Comparison of ENCODE assay signal across 8 mouse cellular contexts in the genomic region with DNA sequence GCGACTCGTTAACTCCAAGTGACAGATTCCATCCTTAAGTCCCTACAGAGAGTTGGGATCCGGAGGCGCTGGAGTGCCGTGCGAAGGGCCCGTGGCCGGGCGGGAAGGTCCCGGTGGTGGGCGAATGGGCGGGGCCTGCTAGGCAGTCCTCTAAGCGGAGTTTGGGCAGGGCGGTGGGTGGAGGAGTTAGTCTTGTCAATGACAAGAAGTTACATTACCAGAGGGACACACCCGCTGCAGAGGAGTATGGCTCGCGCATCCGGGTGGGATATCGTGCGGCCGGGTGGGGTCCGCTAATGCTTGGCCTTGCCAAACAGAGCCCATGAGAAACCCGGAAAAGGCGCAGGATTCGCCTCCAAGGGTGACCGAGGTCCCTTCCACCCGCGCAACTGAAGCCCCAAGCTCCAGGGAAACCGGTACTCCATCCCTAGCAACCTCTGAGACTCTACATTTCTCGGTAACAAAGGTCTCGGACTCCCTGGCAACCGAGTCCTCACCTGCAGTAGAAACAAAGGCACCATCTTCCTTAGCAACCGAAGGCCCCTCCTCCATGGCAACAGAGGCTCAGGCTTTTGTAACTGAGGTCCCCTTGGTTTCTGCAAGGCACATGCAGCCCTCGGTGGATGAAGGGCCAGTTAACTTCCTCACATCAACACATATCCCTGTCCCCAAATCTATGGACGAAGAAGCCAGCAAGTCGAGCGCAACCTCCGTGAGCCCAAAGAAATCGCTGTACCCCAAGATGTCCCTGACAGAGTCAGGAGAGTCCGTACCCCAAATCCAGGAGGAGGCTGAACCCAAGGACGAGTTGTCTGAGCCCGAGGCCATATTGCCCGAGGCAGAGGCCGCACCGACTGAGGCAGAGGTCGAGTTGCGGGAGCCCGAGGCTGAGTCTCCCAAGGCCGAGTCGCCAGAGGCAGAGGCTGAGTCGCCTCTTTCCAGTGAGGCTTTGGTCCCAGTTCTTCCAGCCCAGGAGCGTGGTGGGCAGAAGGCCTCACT. TPM values are rescaled to one million over a fixed set of nuclear protein-coding genes. Genes with fewer than 3 reads are reported as not detected.
DNase-seq lines count a peak whose midpoint lies in the region; ATAC-seq and TF ChIP-seq lines count a peak whose summit lies in the region.

No protein-coding gene starts in this region.

- peak overlapping the region; percentile 53 for H3K4me2 ChIP-seq in embryonic facial prominence, embryonic 12.5 days (replicated peaks)
- peak overlapping the region; percentile 57 for H3K4me2 ChIP-seq in hindbrain, embryonic 11.5 days (replicated peaks; ENCODE audit: low read depth, low read length)

- 0 out of 2 replicates have a peak, but pooled peaks have one; percentile 11 for ATAC-seq in embryonic facial prominence, embryonic 12.5 days (ENCODE audit: insufficient number of reproducible peaks, insufficient read depth, low FRiP score, low TSS enrichment)
- ATAC-seq in hindbrain, embryonic 11.5 days (ENCODE audit: low FRiP score), result peak; percentile 74

- no peaks in the 10 kb centered on the region for H3K9me3 ChIP-seq in embryonic facial prominence, embryonic 12.5 days
- no peaks in the 10 kb centered on the region for H3K9me3 ChIP-seq in hindbrain, embryonic 11.5 days (ENCODE audit: control insufficient read depth, low read length)

- H3K27ac ChIP-seq in kidney, adult 2 months (ENCODE audit: insufficient read depth, low read depth, low read length), result no peak overlapping the region
- no peak overlapping the region for H3K27ac ChIP-seq in embryonic facial prominence, embryonic 12.5 days
- H3K27ac ChIP-seq in hindbrain, embryonic 11.5 days (ENCODE audit: low read depth, low read length), result peak overlapping the region; percentile 65

- intact Hi-C loops in left cerebral cortex, postnatal 25 days (cut with DNase I), result no loop called here

- no peak for TF ChIP-seq POLR2A in kidney, adult 2 months (IDR thresholded peaks at IDR 0.05; ENCODE audit: low read depth, low read length)

- H3K9ac ChIP-seq in embryonic facial prominence, embryonic 12.5 days, result peak overlapping the region; percentile 17; the same call in 1 of the 2 replicates
- peak overlapping the region; percentile 57 for H3K9ac ChIP-seq in hindbrain, embryonic 11.5 days (ENCODE audit: low read depth, low read length)

- peak; percentile 67 for DNase-seq in kidney, postnatal 10 days
- DNase-seq in kidney, adult 2 months, result no peak
- peak; percentile 73 for DNase-seq in hindbrain, embryonic 11.5 days (ENCODE audit: low spot score)
- peak; percentile 54 to 72 for DNase-seq in lung, postnatal 4 days
- DNase-seq in urinary bladder, adult 18-20 months (ENCODE audit: low spot score in 2 of 2), result no peak
- DNase-seq in adrenal gland, postnatal 10 days, result no peak
- DNase-seq in left cerebral cortex, postnatal 25 days (ENCODE audit: low spot score in 2 of 2), result no peak

- H3K4me1 ChIP-seq in kidney, adult 2 months (ENCODE audit: control insufficient read depth, insufficient read depth, low read length), result peaks cover 3% of the 10 kb centered on the region; the same call in 1 of the 2 replicates
- peaks cover 22% of the 10 kb centered on the region for H3K4me1 ChIP-seq in embryonic facial prominence, embryonic 12.5 days
- H3K4me1 ChIP-seq in hindbrain, embryonic 11.5 days (replicated peaks; ENCODE audit: control insufficient read depth, insufficient read depth, low read length), result peaks cover 11% of the 10 kb centered on the region; the same call in 1 of the 2 replicates

- no peak for TF ChIP-seq CTCF in kidney, adult 2 months (conservative IDR thresholded peaks at IDR 0.05; ENCODE audit: insufficient read depth, insufficient read length, low read depth, low read length)

- 51% methylated on average over 52 of the region's 52 CpGs for WGBS in kidney, adult 2 months
- 10% methylated on average over 52 of the region's 52 CpGs for WGBS in embryonic facial prominence, embryonic 12.5 days
- 8% methylated on average over 52 of the region's 52 CpGs for WGBS in hindbrain, embryonic 11.5 days

- no peak overlapping the region for H3K4me3 ChIP-seq in kidney, adult 2 months (ENCODE audit: insufficient read depth, low read depth, low read length)
- peak overlapping the region; percentile 26 for H3K4me3 ChIP-seq in embryonic facial prominence, embryonic 12.5 days
- H3K4me3 ChIP-seq in hindbrain, embryonic 11.5 days (ENCODE audit: low read depth, low read length), result peak overlapping the region; percentile 26

- H3K27me3 ChIP-seq in kidney, adult 2 months (replicated peaks; ENCODE audit: control insufficient read depth, insufficient read depth, low read length), result no peaks in the 10 kb centered on the region
- peaks cover 46% of the 10 kb centered on the region for H3K27me3 ChIP-seq in embryonic facial prominence, embryonic 12.5 days
- peaks cover 10% of the 10 kb centered on the region for H3K27me3 ChIP-seq in hindbrain, embryonic 11.5 days (ENCODE audit: control insufficient read depth, insufficient read depth, low read length)

- no peaks in the 10 kb centered on the region for H3K36me3 ChIP-seq in kidney, adult 2 months (ENCODE audit: control insufficient read depth, insufficient read depth, low read length)
- peaks cover 9% of the 10 kb centered on the region; the same call in 1 of the 2 replicates for H3K36me3 ChIP-seq in embryonic facial prominence, embryonic 12.5 days
- H3K36me3 ChIP-seq in hindbrain, embryonic 11.5 days (ENCODE audit: control insufficient read depth, insufficient read depth, low read length), result peaks cover 2% of the 10 kb centered on the region; the same call in 1 of the 2 replicates

RNA-seq across cellular contexts. Expression of a gene that starts 9.3 kb away (rescaled TPM):
- polyA plus RNA-seq in kidney, adult 2 months (2012; rRNA removed), result 18.4 and 22.2 TPM in 2 replicates
- 0.49 and 0.59 TPM in 2 replicates for polyA plus RNA-seq in embryonic facial prominence, embryonic 12.5 days (2016; fragmentation: Nextera tagmentation; extraction: Ambion mirVana)
- polyA plus RNA-seq in hindbrain, embryonic 11.5 days (2014; fragmentation: Nextera tagmentation; extraction: Ambion mirVana), result 0.32 and 0.67 TPM in 2 replicates
- 10 to 100 TPM; 24.5 to 26.1 TPM for total RNA-seq in adrenal gland, postnatal 10 days (2021)
- 1 to 10 TPM; 1.1 to 1.5 TPM for total RNA-seq in left cerebral cortex, postnatal 25 days (2021)

RNA-seq across cellular contexts. Expression of a gene that starts 20.9 kb away (rescaled TPM):
- 375 and 393 TPM in 2 replicates for polyA plus RNA-seq in kidney, adult 2 months (2012; rRNA removed)
- 420 and 454 TPM in 2 replicates for polyA plus RNA-seq in embryonic facial prominence, embryonic 12.5 days (2016; fragmentation: Nextera tagmentation; extraction: Ambion mirVana)
- 356 and 425 TPM in 2 replicates for polyA plus RNA-seq in hindbrain, embryonic 11.5 days (2014; fragmentation: Nextera tagmentation; extraction: Ambion mirVana)
- total RNA-seq in adrenal gland, postnatal 10 days (2021), result 100 to 1,000 TPM; 330 to 395 TPM
- 100 to 1,000 TPM; 553 to 573 TPM for total RNA-seq in left cerebral cortex, postnatal 25 days (2021)

RNA-seq across cellular contexts. Expression of a gene that starts 33.9 kb away (rescaled TPM):
- 10.1 and 11.4 TPM in 2 replicates for polyA plus RNA-seq in kidney, adult 2 months (2012; rRNA removed)
- polyA plus RNA-seq in embryonic facial prominence, embryonic 12.5 days (2016; fragmentation: Nextera tagmentation; extraction: Ambion mirVana), result 9.2 and 9.3 TPM in 2 replicates
- polyA plus RNA-seq in hindbrain, embryonic 11.5 days (2014; fragmentation: Nextera tagmentation; extraction: Ambion mirVana), result 2.7 and 4.2 TPM in 2 replicates
- 1 to 10 TPM; 4.6 to 7.4 TPM for total RNA-seq in adrenal gland, postnatal 10 days (2021)
- 1 to 10 TPM; 5.2 to 6.8 TPM for total RNA-seq in left cerebral cortex, postnatal 25 days (2021)

RNA-seq across cellular contexts. Expression of a gene that starts 58.2 kb away (rescaled TPM):
- 219 and 228 TPM in 2 replicates for polyA plus RNA-seq in kidney, adult 2 months (2012; rRNA removed)
- 54.9 and 56.5 TPM in 2 replicates for polyA plus RNA-seq in embryonic facial prominence, embryonic 12.5 days (2016; fragmentation: Nextera tagmentation; extraction: Ambion mirVana)
- 75.5 and 79.4 TPM in 2 replicates for polyA plus RNA-seq in hindbrain, embryonic 11.5 days (2014; fragmentation: Nextera tagmentation; extraction: Ambion mirVana)
- 100 to 1,000 TPM; 158 to 160 TPM for total RNA-seq in adrenal gland, postnatal 10 days (2021)
- total RNA-seq in left cerebral cortex, postnatal 25 days (2021), result 10 to 100 TPM; 86.2 to 93.7 TPM

Comparison
In these comparisons a context has a peak if more than half of its experiments do, and no peak if none do; other contexts are left out.
1. DNase-seq: peak in kidney, postnatal 10 days (single experiment), hindbrain, embryonic 11.5 days (single experiment) and lung, postnatal 4 days (2 of 2); none in kidney, adult 2 months (single experiment), urinary bladder, adult 18-20 months (0 of 2), adrenal gland, postnatal 10 days (single experiment) and left cerebral cortex, postnatal 25 days (0 of 2).
2. RNA of a gene that starts 9.3 kb away (polyA plus RNA-seq): 18.4 to 22.2 TPM in kidney, adult 2 months; 0.49 to 0.59 TPM in embryonic facial prominence, embryonic 12.5 days and 0.32 to 0.67 TPM in hindbrain, embryonic 11.5 days; every median in the first group is over 10 times any median in the second.